Mouse (Mus musculus) urinary bladder, postnatal 14 days (tissue): ENCODE measurements around the gene Dmrtc1a.
"Not testable (repeated sequence)": the region's sequence is repeated elsewhere in the genome, so short reads cannot be mapped to it uniquely, and the experiment has no call there.

Source experiments
- DNase-seq: peaks from one replicate; pipeline ENCODE4 v3.0.0; 2021; ENCODE audit warnings: low spot score

Gene Dmrtc1a

GRCm38 (mm10) chrX:102908587-102908986 lies at the start of gene Dmrtc1a, which contains the start of gene 1700011M02Rik:
Gene Dmrtc1a (minus strand): TSS chrX:102908687.
Gene 1700011M02Rik (plus strand): TSS chrX:102908905.
- DNase-seq = not testable (repeated sequence)

GRCm38 (mm10) chrX:102950136-102950535 lies 41.6 kb upstream of the Dmrtc1a start:
- not testable (repeated sequence) for DNase-seq

DNA sequence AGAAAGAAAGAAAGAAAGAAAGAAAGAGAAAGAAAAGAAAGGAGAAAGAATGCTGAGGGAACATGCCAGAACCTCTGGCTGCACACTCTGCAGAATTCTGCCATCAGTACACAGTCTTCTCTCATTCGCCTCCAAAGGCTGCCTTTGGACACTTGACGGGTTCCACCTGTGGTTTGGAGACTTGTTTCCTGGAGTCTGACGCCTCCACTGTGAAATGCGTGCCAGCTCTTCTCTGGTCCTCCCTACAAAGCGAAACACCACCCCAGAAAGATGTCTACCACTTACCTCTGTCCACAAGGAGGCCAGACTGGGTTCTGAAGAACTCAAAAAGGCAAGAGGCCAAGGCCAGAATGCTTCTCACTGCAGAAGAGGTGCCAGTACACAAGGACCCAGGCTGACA lies 28.3 kb upstream of the Dmrtc1a start:
- peak; percentile 15 for DNase-seq

DNA sequence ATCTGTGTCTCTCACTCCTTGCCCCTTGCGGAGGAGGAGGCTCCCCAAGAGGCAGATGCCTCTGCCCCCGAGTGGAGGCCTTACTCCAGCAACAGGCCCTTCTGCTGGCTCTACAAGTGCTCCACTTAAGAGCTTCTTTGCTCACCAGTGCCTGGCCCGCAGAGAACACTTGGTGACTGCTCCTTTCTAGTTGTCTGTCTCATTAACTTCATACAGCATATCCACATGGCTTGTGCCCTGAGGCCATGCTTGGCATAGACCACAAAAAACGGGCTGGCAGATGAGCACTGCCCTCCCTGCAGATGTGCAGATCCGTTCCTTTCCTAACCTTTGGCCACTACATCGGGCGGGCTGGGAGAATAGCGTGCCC lies 25.9 kb upstream of the Dmrtc1a start:
- DNase-seq = no peak

- peak; percentile 29 for DNase-seq
These were observed 25.3 kb upstream of the Dmrtc1a start for GRCm38 (mm10) chrX:102933571-102934394.

GRCm38 (mm10) chrX:102932992-102933570 lies 24.6 kb upstream of the Dmrtc1a start:
- DNase-seq = no peak

GRCm38 (mm10) chrX:102928072-102928471 lies 19.6 kb upstream of the Dmrtc1a start, which contains the start of gene 1700018G05Rik:
Gene 1700018G05Rik (plus strand): TSS chrX:102928372.
- not testable (repeated sequence) for DNase-seq

DNA sequence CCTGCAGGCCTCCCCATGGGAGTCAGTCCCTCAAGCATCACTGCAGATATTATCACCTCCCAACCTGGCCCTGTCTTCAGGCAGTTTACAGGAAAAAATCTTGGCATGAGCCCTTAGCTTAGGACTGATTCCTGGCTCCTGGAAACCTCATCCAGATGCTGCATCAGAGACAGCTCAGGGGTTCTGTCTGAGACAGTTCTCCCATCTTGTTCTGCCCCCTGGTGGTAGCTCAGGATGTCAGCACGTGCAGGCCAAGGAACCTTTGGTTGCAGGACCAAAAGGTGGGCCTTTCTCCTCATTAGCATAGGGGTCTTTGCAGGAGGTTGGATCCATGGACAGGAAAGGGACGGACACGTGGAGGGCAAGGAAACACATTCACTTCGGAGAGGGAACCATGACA lies 18.2 kb upstream of the Dmrtc1a start:
- DNase-seq = peak; percentile 17

DNA sequence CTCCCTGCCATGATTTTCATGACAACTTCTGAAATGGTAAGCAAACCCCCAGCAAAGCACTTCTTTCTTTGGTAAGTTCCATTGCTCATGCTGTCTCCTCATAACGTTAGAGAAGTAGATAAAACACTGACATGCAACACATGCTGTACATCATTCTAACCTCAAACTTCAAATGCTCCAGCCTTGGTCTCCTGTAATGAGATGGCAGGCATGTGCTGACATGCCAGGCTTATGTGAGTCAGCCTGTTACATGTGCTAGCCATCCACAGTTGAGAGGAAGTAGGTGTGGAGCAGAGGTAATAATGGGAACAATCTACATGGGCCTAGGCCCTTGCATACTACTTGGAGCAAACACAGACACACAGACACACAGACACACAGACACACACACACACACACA lies 6.3 kb upstream of the Dmrtc1a start:
- not testable (repeated sequence) for DNase-seq

GRCm38 (mm10) chrX:102867871-102868270 lies 40.6 kb downstream of the Dmrtc1a start, which contains the start of gene 1700031F05Rik:
Gene 1700031F05Rik (minus strand): TSS chrX:102867971.
- DNase-seq = no peak

DNA sequence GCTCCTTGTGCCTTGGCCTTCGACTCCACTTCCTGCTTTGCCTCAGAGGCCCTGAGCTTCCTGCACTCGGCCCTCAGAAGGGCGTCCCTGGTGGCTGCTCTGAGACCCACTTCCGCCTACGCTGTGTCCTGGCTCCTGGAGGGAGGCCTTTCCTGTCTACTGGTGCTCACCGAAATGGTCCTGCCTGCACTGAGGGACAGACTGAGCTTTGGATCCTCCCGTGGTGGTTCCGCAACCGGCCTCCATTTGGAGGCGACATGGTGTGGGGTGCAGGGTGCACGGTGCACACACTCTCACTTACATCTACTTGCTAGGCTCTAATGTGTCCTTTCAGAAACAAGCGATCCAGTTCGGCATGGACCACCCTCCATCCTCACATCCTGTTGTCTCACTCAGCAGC lies 54.0 kb downstream of the Dmrtc1a start, which contains the start of gene Dmrtc1c2:
TSS of gene Dmrtc1c2 (minus strand) at position 101 of the 400 bp plus-strand sequence.
- not testable (repeated sequence) for DNase-seq
